Mouse (Mus musculus) spleen, adult 2 months (tissue): ENCODE measurements at regions not wholly inside any gene's neighbourhood (a gene's known extent, or its start where the extent isn't known, plus 50 kb on each side); places are given as distances from the start of the nearest gene placed in this dataset.

ENCODE experiments used
- CTCF ChIP-seq: fragments of 200-500 bp; IDR thresholded peaks from 2 replicates; pipeline ENCODE4 v1.5.1; 2011; ENCODE audit warnings: mild to moderate bottlenecking, inconsistent platforms; ENCODE audit not compliant: insufficient read depth, insufficient read length, insufficient replicate concordance; ENCODE audit errors: extremely low read depth
- POLR2A ChIP-seq: fragments of 200-500 bp; IDR thresholded peaks from 2 replicates; pipeline ENCODE4 v1.6.1; 2011; ENCODE audit warnings: low read depth, low read length, inconsistent platforms

DNA sequence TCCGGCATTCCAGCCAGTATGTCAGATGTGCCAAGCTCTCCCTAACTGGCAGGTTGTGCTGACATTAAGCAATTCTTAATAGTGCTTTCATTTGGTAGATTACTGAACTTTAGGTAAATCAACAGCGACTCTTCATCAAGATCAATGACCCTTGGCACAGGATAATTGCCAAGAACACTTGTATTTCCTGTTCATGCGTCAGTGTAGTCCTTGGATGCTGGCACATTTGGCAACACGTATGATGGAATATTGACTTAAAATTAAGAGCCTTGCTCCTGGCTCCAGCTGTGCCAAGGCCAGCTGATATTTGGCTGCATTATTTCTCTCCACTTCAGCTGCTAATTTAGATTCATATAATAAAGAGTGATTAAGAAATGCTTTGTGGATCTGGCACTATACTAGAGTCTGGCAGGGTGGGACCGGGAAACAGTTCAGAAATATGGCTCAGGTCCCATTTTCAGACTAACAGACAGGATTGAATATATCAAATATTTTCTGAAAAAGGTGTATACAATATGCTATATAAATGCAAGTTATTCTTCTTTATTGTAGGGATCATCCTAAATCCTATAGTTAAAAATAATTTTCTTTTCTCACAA lies 365.5 kb downstream of the Mllt3 start:
- TF ChIP-seq POLR2A (no peak), CTCF (no peak)
